Mouse (Mus musculus) adrenal gland, postnatal 25 days (tissue): ENCODE results near the gene Slc38a4. TPM values are rescaled to one million over a fixed set of nuclear protein-coding genes. Genes with fewer than 3 reads are reported as not detected.

ENCODE experiments used
- DNase-seq: peaks from one replicate; pipeline ENCODE4 v3.0.0; 2021; ENCODE audit warnings: mixed read lengths
- total RNA-seq: library from RNA; stranded (reverse); gene quantifications from 2 replicates; pipeline ENCODE4 v1.2.3, GENCODE M21; 2021

Slc38a4 gene
- total RNA-seq, 1 experiment from 2014 or later: 5.6 TPM

- no peak for DNase-seq
Observed at GRCm38 (mm10) chr15:96969792-96970191, 86.0 kb downstream of the Slc38a4 start.

GRCm38 (mm10) chr15:96968741-96969140 is 87.0 kb downstream of the Slc38a4 start:
- no peak for DNase-seq

GRCm38 (mm10) chr15:96966326-96966725 is 89.4 kb downstream of the Slc38a4 start:
- DNase-seq: no peak

GRCm38 (mm10) chr15:96963735-96964134 is 92.0 kb downstream of the Slc38a4 start:
- no peak for DNase-seq

GRCm38 (mm10) chr15:96963318-96963717 is 92.4 kb downstream of the Slc38a4 start:
- DNase-seq: no peak

GRCm38 (mm10) chr15:96960343-96960742 is 95.4 kb downstream of the Slc38a4 start:
- no peak for DNase-seq

GRCm38 (mm10) chr15:96959247-96959646 is 96.5 kb downstream of the Slc38a4 start:
- DNase-seq: no peak

GRCm38 (mm10) chr15:96956699-96957098 is 99.1 kb downstream of the Slc38a4 start:
- no peak for DNase-seq

GRCm38 (mm10) chr15:96954389-96954788 is 101.4 kb downstream of the Slc38a4 start:
- DNase-seq: no peak

GRCm38 (mm10) chr15:96953938-96954238 is 101.9 kb downstream of the Slc38a4 start:
- DNase-seq: no peak

- peak; percentile 68 for DNase-seq
Observed at GRCm38 (mm10) chr15:96953112-96953937, 102.4 kb downstream of the Slc38a4 start.

- no peak for DNase-seq
Observed at GRCm38 (mm10) chr15:96952488-96952887, 103.3 kb downstream of the Slc38a4 start.

- DNase-seq: no peak
Observed at GRCm38 (mm10) chr15:96951783-96952182, 104.0 kb downstream of the Slc38a4 start.

GRCm38 (mm10) chr15:96948471-96948870 is 107.3 kb downstream of the Slc38a4 start:
- peak; percentile 44 for DNase-seq

Other genes with a start within 250 kb of the Slc38a4 start
- gene Pced1b, start 191.2 kb upstream of the Slc38a4 start, total RNA-seq: 22.4 and 27.6 TPM in 2 replicates
- gene Amigo2, start 191.3 kb upstream of the Slc38a4 start, total RNA-seq: 6.1 and 7.4 TPM in 2 replicates